Mouse (Mus musculus) limb, embryonic 14.5 days (tissue): ENCODE measurements at regions not wholly inside any gene's neighbourhood (a gene's known extent, or its start where the extent isn't known, plus 50 kb on each side); places are given as distances from the start of the nearest gene placed in this dataset.
A peak's percentile ranks its signal among the peaks of the same experiment; 100 is the strongest.

ENCODE experiments used
- ATAC-seq: fragments of 200-750 bp; cut with Nextera tagmentation; 2 replicates; pipeline ENCODE4 v1.8.0; 2017; ENCODE audit warnings: low read depth, moderate number of reproducible peaks, moderate TSS enrichment; ENCODE audit not compliant: low FRiP score
- DNase-seq: peaks from one replicate; pipeline ENCODE4 v3.0.0-alpha.2; 2015; ENCODE audit warnings: low spot score
- H3K27ac ChIP-seq: fragments of 300-500 bp; sonication (generic); replicated peaks from 2 replicates; pipeline ENCODE4 v1.5.1; 2014; ENCODE audit warnings: low read depth, mild to moderate bottlenecking, low read length, moderate library complexity, mixed read lengths
- H3K27me3 ChIP-seq: fragments of 300-500 bp; sonication (generic); 2 replicates; pipeline ENCODE4 v1.6.1; 2014; ENCODE audit warnings: low read length, mixed read lengths; ENCODE audit not compliant: control insufficient read depth, insufficient read depth
- H3K36me3 ChIP-seq: fragments of 300-500 bp; sonication (generic); 2 replicates; pipeline ENCODE4 v1.6.1; 2014; ENCODE audit warnings: mild to moderate bottlenecking, low read length, moderate library complexity, mixed read lengths; ENCODE audit not compliant: control insufficient read depth, insufficient read depth
- H3K4me1 ChIP-seq: fragments of 300-500 bp; sonication (generic); 2 replicates; pipeline ENCODE4 v1.6.1; 2014; ENCODE audit warnings: antibody characterized with exemption, low read length, mixed read lengths; ENCODE audit not compliant: control insufficient read depth, insufficient read depth
- H3K4me2 ChIP-seq: fragments of 300-500 bp; sonication (generic); replicated peaks from 2 replicates; pipeline ENCODE4 v1.6.1; 2014; ENCODE audit warnings: low read depth, mild to moderate bottlenecking, low read length, moderate library complexity; ENCODE audit not compliant: severe bottlenecking
- H3K4me3 ChIP-seq: fragments of 300-500 bp; sonication (generic); replicated peaks from 2 replicates; pipeline ENCODE4 v1.5.1; 2014; ENCODE audit warnings: low read length
- H3K9ac ChIP-seq: fragments of 300-500 bp; sonication (generic); 2 replicates; pipeline ENCODE4 v1.6.1; 2014; ENCODE audit warnings: mild to moderate bottlenecking, low read depth, low read length, moderate library complexity; ENCODE audit not compliant: severe bottlenecking
- H3K9me3 ChIP-seq: fragments of 300-500 bp; sonication (generic); 2 replicates; pipeline ENCODE4 v1.6.1; 2016; ENCODE audit warnings: low read length; ENCODE audit not compliant: control insufficient read depth
- POLR2A ChIP-seq: fragments of 200-500 bp; IDR thresholded peaks from 2 replicates; pipeline ENCODE4 v1.8.0; 2012; ENCODE audit warnings: inconsistent platforms, mild to moderate bottlenecking, moderate library complexity, borderline replicate concordance; ENCODE audit not compliant: insufficient read depth, insufficient read length; ENCODE audit errors: extremely low read depth
- WGBS: fragments of 180-500 bp; shearing (Covaris S2); extraction: QIAGEN DNeasy Blood & Tissue Kit; methylation state at CpG from one replicate; pipeline ENCODE4 v1.1.7; 2014; 5-methylcytosine and 5-hydroxymethylcytosine counted together

DNA sequence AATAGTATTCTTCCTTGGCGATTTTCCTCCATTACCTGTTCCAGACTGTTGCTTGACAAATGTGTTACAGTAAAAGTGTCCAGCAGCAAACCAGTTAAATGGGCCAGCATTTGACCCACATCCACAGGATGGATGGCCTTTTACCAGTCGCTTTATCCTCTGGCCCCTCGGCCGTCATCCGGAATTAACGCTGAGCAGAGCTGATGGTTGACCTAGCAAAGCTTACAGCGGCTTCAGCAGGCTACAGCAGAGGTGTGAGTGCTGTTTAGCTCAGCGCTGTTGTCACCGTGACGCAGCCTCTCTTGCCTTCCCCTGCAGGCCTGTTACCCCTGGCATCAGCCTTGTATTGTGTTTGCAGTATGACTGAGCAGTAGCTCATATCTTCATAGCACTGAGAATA is 159.8 kb upstream of the Eif4g2 start:
- no peak for TF ChIP-seq POLR2A
- WGBS: 64% methylated on average over 10 of the region's 10 CpGs
- Histone ChIP-seq H3K4me2 (no peak overlapping the region), H3K9ac (no peak overlapping the region), H3K36me3 (no peaks in the 10 kb centered on the region), H3K4me3 (no peak overlapping the region), H3K27me3 (no peaks in the 10 kb centered on the region; the same call in 1 of the 2 replicates), H3K4me1 (peaks cover 8% of the 10 kb centered on the region), H3K9me3 (no peaks in the 10 kb centered on the region), H3K27ac (no peak overlapping the region)
- DNase-seq: no peak
- no peak for ATAC-seq

DNA sequence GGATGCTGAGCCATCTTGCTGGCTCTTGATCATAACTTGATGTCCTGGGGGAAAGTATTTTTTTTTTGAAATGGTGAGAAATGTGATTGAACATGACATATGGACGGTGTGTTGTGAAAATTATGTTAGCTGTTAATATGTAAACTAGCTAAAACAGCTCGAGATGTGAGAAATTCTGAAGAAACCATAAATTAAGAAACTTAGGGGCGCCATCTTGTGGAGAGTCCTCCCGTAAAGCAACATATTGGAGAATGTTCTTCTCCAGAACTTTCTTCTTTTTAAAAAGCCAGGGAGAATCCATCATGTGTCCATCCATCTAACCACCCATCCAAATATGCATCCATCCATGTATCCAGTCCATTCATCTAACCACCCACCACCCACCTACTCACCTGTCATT is 158.7 kb upstream of the Eif4g2 start:
- Histone ChIP-seq H3K4me2 (no peak overlapping the region), H3K9me3 (0 out of 2 replicates have a peak, but pooled peaks cover 2% of the 10 kb centered on the region), H3K36me3 (no peaks in the 10 kb centered on the region), H3K4me1 (peaks cover 8% of the 10 kb centered on the region), H3K4me3 (no peak overlapping the region), H3K27ac (no peak overlapping the region), H3K27me3 (no peaks in the 10 kb centered on the region; the same call in 1 of the 2 replicates), H3K9ac (no peak overlapping the region)
- DNase-seq: peak; percentile 27
- no peak for TF ChIP-seq POLR2A
- WGBS: 54% methylated on average over 4 of the region's 4 CpGs
- ATAC-seq: no peak

DNA sequence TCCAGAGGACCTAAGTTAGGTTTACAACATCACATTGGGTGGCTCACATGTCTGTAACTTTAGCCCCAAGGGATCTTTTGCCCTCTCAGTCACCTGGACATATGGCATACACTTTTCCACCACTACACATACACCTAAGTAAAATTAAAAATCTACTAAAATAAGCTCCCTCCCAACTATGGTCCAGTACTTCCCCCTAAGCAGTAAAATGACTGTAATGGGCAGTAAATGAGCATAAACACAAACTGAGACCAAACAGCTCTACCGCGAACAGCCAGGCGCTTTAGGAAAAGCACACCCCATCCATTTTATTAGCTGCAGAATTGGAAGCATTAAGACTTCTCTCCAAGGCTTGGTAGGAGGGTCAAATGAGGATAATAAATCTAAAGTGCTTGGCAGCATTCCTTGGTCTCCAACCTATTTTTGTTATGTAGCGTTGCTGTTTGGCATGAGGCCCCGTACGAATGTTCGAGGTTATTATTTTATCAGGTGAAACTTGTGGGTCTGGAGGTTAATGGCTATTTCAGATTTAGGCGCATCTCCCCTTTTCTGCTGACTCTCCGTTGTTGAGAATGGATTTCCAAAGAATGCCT is 157.5 kb upstream of the Eif4g2 start:
- no peak overlapping the region for H3K27ac ChIP-seq
- no peak for TF ChIP-seq POLR2A
- no peaks in the 10 kb centered on the region; the same call in 1 of the 2 replicates for H3K27me3 ChIP-seq
- no peak overlapping the region for H3K4me2 ChIP-seq
- H3K4me3 ChIP-seq: no peak overlapping the region
- 14% methylated on average over 9 of the region's 9 CpGs for WGBS
- H3K9me3 ChIP-seq: 0 out of 2 replicates have a peak, but pooled peaks cover 3% of the 10 kb centered on the region
- no peaks in the 10 kb centered on the region for H3K36me3 ChIP-seq
- ATAC-seq (peak; percentile 63; the same call in 1 of the 2 replicates), DNase-seq (peak; percentile 79)
- H3K9ac ChIP-seq: no peak overlapping the region
- H3K4me1 ChIP-seq: peaks cover 8% of the 10 kb centered on the region

DNA sequence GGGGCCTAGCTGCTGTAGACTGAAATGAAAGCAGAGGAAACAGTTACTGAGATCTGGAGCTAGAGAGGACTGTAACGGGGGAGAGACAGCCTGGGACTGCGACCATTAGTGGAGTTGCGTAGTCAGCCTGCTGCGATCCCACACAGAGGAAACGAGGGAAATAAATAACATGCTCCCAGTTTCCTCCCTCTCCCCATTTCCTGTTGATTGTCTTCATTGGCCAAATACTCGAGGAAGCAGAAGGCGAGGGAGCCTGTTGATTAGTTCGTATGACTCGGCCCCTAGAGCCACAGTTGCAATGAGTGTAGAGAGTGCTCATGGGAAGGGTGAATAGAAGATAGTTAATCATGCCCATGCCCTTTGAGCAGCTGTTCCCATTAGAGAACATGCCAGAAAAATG is 155.0 kb upstream of the Eif4g2 start:
- no peak overlapping the region for H3K9ac ChIP-seq
- 45% methylated on average over 9 of the region's 9 CpGs for WGBS
- H3K4me1 ChIP-seq: peaks cover 8% of the 10 kb centered on the region
- 0 out of 2 replicates have a peak, but pooled peaks cover 3% of the 10 kb centered on the region for H3K9me3 ChIP-seq
- TF ChIP-seq POLR2A: no peak
- H3K4me2 ChIP-seq: no peak overlapping the region
- DNase-seq (no peak), ATAC-seq (no peak)
- no peaks in the 10 kb centered on the region for H3K27me3 ChIP-seq
- H3K27ac ChIP-seq: no peak overlapping the region
- no peaks in the 10 kb centered on the region for H3K36me3 ChIP-seq
- no peak overlapping the region for H3K4me3 ChIP-seq

DNA sequence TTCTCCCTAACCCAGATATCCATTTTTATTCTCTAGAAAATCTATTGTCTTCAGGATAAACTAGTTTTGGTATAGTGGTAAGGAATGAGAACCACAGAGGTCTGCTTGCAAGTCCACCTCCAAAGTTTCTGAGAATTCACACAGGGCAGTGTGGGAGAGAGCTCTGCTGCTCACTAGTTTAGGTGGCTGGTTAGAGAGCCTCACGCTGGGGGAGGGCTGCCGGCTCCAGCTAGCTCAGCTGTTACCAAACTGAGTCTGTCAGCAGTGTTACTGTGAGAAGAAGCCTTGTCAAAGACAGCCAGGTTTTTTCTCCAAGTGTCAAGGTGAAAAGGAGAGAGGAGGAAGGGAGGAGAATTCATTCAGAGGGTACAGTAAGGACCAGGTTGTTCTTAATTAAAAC is 147.8 kb upstream of the Eif4g2 start:
- WGBS: 79% methylated on average over 2 of the region's 2 CpGs
- DNase-seq (no peak), ATAC-seq (no peak)
- Histone ChIP-seq H3K4me3 (no peak overlapping the region), H3K4me1 (no peaks in the 10 kb centered on the region), H3K27ac (no peak overlapping the region), H3K9ac (no peak overlapping the region), H3K27me3 (no peaks in the 10 kb centered on the region), H3K4me2 (no peak overlapping the region), H3K36me3 (no peaks in the 10 kb centered on the region), H3K9me3 (no peaks in the 10 kb centered on the region)
- TF ChIP-seq POLR2A: no peak
